Mouse (Mus musculus) hindbrain, embryonic 11.5 days (tissue): ENCODE data around the gene Kpna2. TPM values are rescaled to one million over a fixed set of nuclear protein-coding genes. Genes with fewer than 3 reads are reported as not detected.
"Not testable (repeated sequence)": the region's sequence is repeated elsewhere in the genome, so short reads cannot be mapped to it uniquely, and the experiment has no call there.

Experiments used
- ATAC-seq: fragments of 200-750 bp; cut with Nextera tagmentation; 2 replicates; pipeline ENCODE4 v1.8.0; 2017; ENCODE audit warnings: mild to moderate bottlenecking, moderate TSS enrichment, moderate library complexity; ENCODE audit not compliant: low FRiP score
- DNase-seq: peaks from one replicate; pipeline ENCODE4 v3.0.0-alpha.2; 2015; ENCODE audit warnings: low spot score
- H3K27ac ChIP-seq: fragments of 300-500 bp; sonication (generic); 2 replicates; pipeline ENCODE4 v1.5.1; 2014; ENCODE audit warnings: mild to moderate bottlenecking, low read depth, low read length
- H3K27me3 ChIP-seq: fragments of 300-500 bp; sonication (generic); 2 replicates; pipeline ENCODE4 v1.6.1; 2014; ENCODE audit warnings: mild to moderate bottlenecking, low read length, moderate library complexity, mixed read lengths; ENCODE audit not compliant: control insufficient read depth, insufficient read depth
- H3K36me3 ChIP-seq: fragments of 300-500 bp; sonication (generic); 2 replicates; pipeline ENCODE4 v1.6.1; 2014; ENCODE audit warnings: mild to moderate bottlenecking, low read length, moderate library complexity, mixed read lengths; ENCODE audit not compliant: control insufficient read depth, insufficient read depth
- H3K4me1 ChIP-seq: fragments of 300-500 bp; sonication (generic); replicated peaks from 2 replicates; pipeline ENCODE4 v1.6.1; 2014; ENCODE audit warnings: low read length, mixed read lengths; ENCODE audit not compliant: control insufficient read depth, insufficient read depth
- H3K4me2 ChIP-seq: fragments of 300-500 bp; sonication (generic); replicated peaks from 2 replicates; pipeline ENCODE4 v1.6.1; 2014; ENCODE audit warnings: mild to moderate bottlenecking, low read depth, low read length
- H3K4me3 ChIP-seq: fragments of 300-500 bp; sonication (generic); 2 replicates; pipeline ENCODE4 v1.5.1; 2014; ENCODE audit warnings: low read depth, low read length
- H3K9ac ChIP-seq: fragments of 300-500 bp; sonication (generic); 2 replicates; pipeline ENCODE4 v1.6.1; 2014; ENCODE audit warnings: low read depth, low read length
- H3K9me3 ChIP-seq: fragments of 300-500 bp; sonication (generic); 2 replicates; pipeline ENCODE4 v1.6.1; 2016; ENCODE audit warnings: low read length; ENCODE audit not compliant: control insufficient read depth
- WGBS: fragments of 180-500 bp; shearing (Covaris S2); extraction: QIAGEN DNeasy Blood & Tissue Kit; methylation state at CpG from one replicate; pipeline ENCODE4 v1.1.7; 2014; 5-methylcytosine and 5-hydroxymethylcytosine counted together
- polyA plus RNA-seq: library from polyadenylated mRNA; unstranded; fragments of >200 nt; fragmentation: Nextera tagmentation; extraction: Ambion mirVana; gene quantifications from 2 replicates; pipeline ENCODE4 v1.2.1, GENCODE M21; 2014

Kpna2 gene
- polyA plus RNA-seq, 1 experiment from 2014 or later, result 581 TPM

DNA sequence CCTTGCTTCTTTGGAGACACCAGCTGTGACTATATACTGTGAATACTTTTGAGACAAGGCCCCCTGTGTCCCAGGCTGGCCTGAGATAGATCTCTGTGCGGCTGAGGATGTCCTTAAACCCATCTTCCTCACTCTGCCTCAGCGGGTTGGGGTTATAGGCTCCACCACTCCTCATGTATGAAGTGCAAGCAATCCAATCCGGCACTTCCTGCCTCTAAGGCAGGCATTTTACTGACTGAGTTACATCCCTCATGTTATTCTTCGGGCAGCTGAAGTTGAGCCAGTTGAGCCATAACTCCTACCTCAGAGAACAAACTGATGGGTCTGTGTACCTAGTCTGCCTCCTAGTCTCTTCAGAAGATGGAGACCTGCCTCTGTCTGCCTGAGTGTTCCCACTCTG lies 25.1 kb upstream of the Kpna2 start:
- H3K9me3 ChIP-seq, result no peaks in the 10 kb centered on the region
- no peaks in the 10 kb centered on the region for H3K27me3 ChIP-seq
- ATAC-seq, result no peak
- H3K4me3 ChIP-seq, result no peak overlapping the region
- no peak overlapping the region for H3K9ac ChIP-seq
- no peaks in the 10 kb centered on the region for H3K36me3 ChIP-seq
- no peak for DNase-seq
- H3K4me1 ChIP-seq, result peaks cover 7% of the 10 kb centered on the region; the same call in 1 of the 2 replicates
- H3K4me2 ChIP-seq, result 0 out of 2 replicates have a peak overlapping the region, but pooled peaks have one; percentile 15
- WGBS, result 73% methylated on average over 4 of the region's 4 CpGs
- no peak overlapping the region for H3K27ac ChIP-seq

DNA sequence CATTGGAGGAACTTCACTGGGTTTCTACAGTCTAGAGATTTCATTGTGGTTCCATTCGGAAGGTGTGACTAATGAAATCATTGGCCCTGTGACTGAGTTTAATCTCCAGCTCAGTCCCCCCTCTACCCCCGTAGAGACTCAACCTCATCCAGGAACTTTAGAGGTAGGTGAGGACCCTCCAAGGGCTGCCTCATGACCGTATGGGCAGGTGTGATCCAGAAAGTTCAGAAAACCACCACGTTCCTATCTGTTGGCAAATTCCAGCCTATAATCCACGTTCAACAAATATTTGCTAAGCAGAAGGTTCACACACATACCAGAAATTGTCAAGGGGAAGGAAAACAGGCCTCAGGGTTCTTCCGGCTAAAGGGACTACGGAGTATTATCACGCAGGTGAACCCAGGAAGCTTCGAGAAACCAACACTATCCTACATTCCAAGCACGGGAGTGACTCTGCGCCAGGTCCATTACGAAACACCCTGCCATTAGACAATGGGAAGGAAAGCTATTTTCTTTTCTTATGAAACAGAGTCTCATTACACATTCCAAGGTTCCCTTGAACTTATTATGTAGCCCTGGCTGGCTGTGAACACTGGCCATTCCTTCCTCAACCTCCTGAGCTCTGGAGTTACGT lies 22.8 kb upstream of the Kpna2 start:
- ATAC-seq (no peak), DNase-seq (no peak)
- H3K27me3 ChIP-seq, result no peaks in the 10 kb centered on the region
- no peaks in the 10 kb centered on the region for H3K9me3 ChIP-seq
- H3K4me3 ChIP-seq, result no peak overlapping the region
- peaks cover 7% of the 10 kb centered on the region; the same call in 1 of the 2 replicates for H3K4me1 ChIP-seq
- H3K27ac ChIP-seq, result no peak overlapping the region
- 92% methylated on average over 13 of the region's 13 CpGs for WGBS
- H3K4me2 ChIP-seq, result no peak overlapping the region
- H3K9ac ChIP-seq, result no peak overlapping the region
- no peaks in the 10 kb centered on the region for H3K36me3 ChIP-seq

DNA sequence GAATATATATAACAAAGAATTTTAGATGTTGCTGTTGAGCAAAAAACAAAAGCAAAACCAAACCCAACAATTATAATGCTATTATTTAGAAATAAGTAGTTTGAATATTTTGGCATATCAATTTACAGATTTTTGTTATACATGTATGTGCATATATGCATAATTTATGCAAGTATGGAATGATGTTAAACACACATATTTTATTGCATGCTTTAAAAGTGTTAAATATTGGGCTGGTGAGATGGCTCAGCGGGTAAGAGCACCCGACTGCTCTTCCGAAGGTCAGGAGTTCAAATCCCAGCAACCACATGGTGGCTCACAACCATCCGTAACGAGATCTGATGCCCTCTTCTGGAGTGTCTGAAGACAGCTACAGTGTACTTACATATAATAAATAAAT lies 20.4 kb upstream of the Kpna2 start:
- not testable (repeated sequence) for H3K9ac ChIP-seq, DNase-seq, H3K4me2 ChIP-seq, H3K4me1 ChIP-seq, H3K27me3 ChIP-seq, ATAC-seq, H3K9me3 ChIP-seq, H3K36me3 ChIP-seq, H3K4me3 ChIP-seq, H3K27ac ChIP-seq
- WGBS, result 89% methylated on average over 3 of the region's 5 CpGs

DNA sequence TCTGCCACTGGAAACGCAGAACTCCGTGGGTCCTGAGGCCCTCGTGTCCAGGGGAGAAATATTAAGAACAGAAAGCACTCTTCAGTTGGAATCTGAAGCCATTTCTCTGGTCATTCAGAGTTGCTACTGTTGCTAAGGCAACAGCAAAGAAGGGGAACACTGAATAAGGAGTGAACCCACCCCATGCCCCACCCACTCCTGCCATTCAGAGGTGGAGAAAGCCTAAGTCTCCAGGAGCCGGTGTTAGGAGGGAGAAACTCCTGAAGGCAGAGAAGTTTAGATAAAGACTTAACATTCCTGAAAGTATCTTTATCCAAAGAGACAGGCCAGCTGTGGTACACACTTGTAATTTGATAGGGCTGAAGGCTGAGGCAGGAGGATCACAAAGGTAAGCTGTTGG lies 20.0 kb upstream of the Kpna2 start:
- Histone ChIP-seq H3K4me1 (no peaks in the 10 kb centered on the region; the same call in 1 of the 2 replicates), H3K9me3 (no peaks in the 10 kb centered on the region)
- ATAC-seq, result no peak

DNA sequence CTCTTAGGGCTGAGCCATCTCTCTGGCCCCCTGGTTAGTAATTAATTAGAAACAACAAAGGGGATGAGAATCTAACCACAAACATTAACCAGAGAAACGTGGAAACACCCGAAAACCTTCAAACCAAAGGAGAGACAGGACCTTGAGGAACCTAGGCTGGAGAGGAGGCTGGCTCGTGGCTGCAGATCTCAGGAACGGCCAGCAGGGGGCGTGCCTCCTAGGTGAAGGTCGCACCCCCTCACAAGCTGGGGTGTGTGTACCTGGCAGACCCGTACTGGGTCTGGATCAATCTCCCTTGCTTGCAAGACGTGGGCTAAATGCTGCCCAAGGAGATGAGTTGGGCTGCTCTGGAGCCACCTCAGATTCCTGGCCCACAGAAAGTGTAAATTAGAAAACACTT lies 19.3 kb upstream of the Kpna2 start:
- peak; percentile 37 for DNase-seq
- Histone ChIP-seq H3K4me1 (no peaks in the 10 kb centered on the region), H3K27ac (no peak overlapping the region), H3K9ac (no peak overlapping the region), H3K9me3 (no peaks in the 10 kb centered on the region), H3K4me3 (no peak overlapping the region), H3K4me2 (no peak overlapping the region), H3K27me3 (no peaks in the 10 kb centered on the region), H3K36me3 (no peaks in the 10 kb centered on the region)
- no peak for ATAC-seq
- WGBS, result 27% methylated on average over 8 of the region's 8 CpGs

More for the DNA sequence above, 20.0 kb upstream of the Kpna2 start:
- H3K9ac ChIP-seq, result no peak overlapping the region
- no peak for DNase-seq
- no peak overlapping the region for H3K27ac ChIP-seq
- WGBS, result 53% methylated on average over 4 of the region's 4 CpGs
- no peak overlapping the region for H3K4me3 ChIP-seq
- no peak overlapping the region for H3K4me2 ChIP-seq
- H3K36me3 ChIP-seq, result no peaks in the 10 kb centered on the region
- no peaks in the 10 kb centered on the region for H3K27me3 ChIP-seq

DNA sequence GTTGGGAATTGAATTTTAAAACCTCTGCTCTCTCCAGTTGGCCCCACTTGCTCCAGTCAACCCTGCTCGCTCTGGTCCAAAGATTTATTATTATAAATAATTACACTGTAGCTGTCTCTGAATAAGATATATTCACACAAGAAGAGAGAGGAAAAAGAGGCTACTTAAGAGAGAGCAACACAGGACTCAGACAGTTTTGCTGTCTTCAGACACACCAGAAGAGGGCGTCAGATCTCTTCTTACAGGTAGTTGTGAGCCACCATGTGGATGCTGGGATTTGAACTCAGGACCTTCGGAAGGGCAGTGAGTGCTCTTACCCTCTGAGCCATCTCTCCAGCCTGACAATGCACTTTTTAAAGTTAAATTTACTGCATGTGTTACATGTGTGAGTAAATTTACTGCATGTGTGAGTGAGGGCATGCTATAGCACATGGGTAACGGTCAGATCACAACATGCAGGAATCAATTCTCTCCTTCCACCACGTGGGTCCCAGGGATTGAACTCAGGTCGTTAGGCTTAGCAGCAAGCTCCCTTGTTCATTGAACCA lies 18.1 kb upstream of the Kpna2 start:
- Histone ChIP-seq H3K4me1 (no peaks in the 10 kb centered on the region), H3K9me3 (no peaks in the 10 kb centered on the region), H3K27me3 (no peaks in the 10 kb centered on the region), H3K4me2 (no peak overlapping the region), H3K4me3 (no peak overlapping the region), H3K27ac (no peak overlapping the region), H3K36me3 (no peaks in the 10 kb centered on the region), H3K9ac (no peak overlapping the region)
- ATAC-seq (no peak), DNase-seq (no peak)
- WGBS, result 61% methylated on average over 6 of the region's 6 CpGs

DNA sequence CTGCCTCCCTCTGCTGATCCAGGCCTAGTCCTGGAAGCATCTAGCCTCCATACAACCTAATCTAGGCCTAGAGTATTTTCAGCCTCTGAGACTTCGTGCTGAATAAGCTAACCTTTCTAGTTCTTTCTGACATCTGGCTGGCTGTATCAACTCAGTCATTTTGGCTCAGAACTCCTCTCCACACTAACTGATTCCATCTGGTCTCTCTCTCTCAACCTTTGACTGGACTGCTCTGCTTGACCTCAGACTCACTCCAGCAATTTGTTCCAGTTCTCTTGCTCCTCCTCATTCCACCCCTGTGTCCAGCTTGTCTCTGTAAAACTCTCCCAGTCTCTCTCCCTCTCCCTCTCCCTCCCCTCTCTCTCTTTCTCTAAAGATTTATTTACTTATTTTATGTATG lies 17.6 kb upstream of the Kpna2 start:
- Histone ChIP-seq H3K27me3 (no peaks in the 10 kb centered on the region), H3K36me3 (no peaks in the 10 kb centered on the region), H3K9ac (no peak overlapping the region), H3K4me3 (no peak overlapping the region), H3K4me1 (no peaks in the 10 kb centered on the region), H3K4me2 (no peak overlapping the region), H3K9me3 (no peaks in the 10 kb centered on the region), H3K27ac (no peak overlapping the region)
- DNase-seq (no peak), ATAC-seq (no peak)
- WGBS, result 52% methylated on average over 1 of the region's 1 CpGs

DNA sequence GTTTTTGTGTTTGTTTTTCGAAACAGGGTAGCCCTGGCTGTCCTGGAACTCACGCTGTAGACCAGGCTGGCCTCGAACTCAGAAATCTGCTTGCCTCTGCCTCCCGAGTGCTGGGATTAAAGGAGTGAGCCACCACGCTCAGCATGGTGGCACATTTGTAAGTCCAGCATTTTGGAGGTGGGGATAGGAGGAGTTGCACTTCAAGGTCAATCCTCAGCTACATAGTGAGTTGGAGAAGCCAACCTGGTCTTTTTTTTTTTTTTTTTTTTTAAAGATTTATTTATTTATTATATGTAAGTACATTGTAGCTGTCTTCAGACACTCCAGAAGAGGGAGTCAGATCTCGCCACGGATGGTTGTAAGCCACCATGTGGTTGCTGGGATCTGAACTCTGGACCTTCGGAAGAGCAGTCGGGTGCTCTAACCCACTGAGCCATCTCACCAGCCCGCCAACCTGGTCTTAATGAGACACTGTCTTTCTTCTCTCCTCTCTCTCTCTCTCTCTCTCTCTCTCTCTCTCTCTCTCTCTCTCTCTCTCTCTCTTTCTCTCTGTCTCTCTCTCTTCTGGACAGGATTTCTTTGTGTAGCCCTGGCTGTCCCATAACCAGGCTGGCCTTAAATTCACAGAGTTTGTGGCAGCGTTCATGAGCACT lies 16.3 kb upstream of the Kpna2 start:
- H3K9ac ChIP-seq, H3K4me2 ChIP-seq, H3K27ac ChIP-seq, DNase-seq, H3K36me3 ChIP-seq, ATAC-seq, H3K9me3 ChIP-seq, H3K27me3 ChIP-seq, H3K4me1 ChIP-seq, H3K4me3 ChIP-seq: not testable (repeated sequence)
- 70% methylated on average over 11 of the region's 11 CpGs for WGBS
